Mouse (Mus musculus) spleen, adult 2 months (tissue): ENCODE measurements around the gene Gm20388.

Experiments
- CTCF ChIP-seq: fragments of 200-500 bp; IDR thresholded peaks from 2 replicates; pipeline ENCODE4 v1.5.1; 2011; ENCODE audit warnings: mild to moderate bottlenecking, inconsistent platforms; ENCODE audit not compliant: insufficient read depth, insufficient read length, insufficient replicate concordance; ENCODE audit errors: extremely low read depth
- POLR2A ChIP-seq: fragments of 200-500 bp; IDR thresholded peaks from 2 replicates; pipeline ENCODE4 v1.6.1; 2011; ENCODE audit warnings: low read depth, low read length, inconsistent platforms

DNA sequence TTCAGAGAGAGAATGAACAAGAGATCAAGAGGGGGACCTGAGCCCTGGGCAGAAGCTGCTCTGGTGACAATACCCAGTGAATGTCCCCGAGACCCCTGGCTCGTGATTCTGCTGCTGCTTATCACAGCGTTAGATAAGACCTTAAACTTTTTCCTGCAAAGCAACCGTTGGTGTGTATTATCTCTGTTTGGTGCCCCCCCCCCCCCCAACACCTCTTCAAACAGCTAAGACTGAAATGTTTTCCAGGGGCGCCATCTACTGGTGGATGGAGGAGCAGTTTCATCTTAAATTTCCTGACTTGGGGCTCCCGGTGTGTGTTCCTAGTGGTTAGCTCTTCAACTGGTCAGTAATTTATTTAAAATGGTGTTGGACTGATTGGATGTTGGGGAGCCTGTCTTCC, 1999.0 kb downstream of the Gm20388 start:
- TF ChIP-seq CTCF (peak; percentile 43; the same call in 1 of the 2 replicates), POLR2A (no peak)
